Mouse (Mus musculus) thymus, adult 2 months (tissue): ENCODE results near the gene Anks1.

Source experiments
- CTCF ChIP-seq: fragments of 200-500 bp; IDR thresholded peaks from 2 replicates; pipeline ENCODE4 v1.5.1; 2012; ENCODE audit warnings: mild to moderate bottlenecking, control low read depth, low read length, moderate library complexity, borderline replicate concordance; ENCODE audit not compliant: control insufficient read depth, poor library complexity, insufficient read depth; ENCODE audit errors: extremely low read depth
- POLR2A ChIP-seq: fragments of 200-500 bp; IDR thresholded peaks from 2 replicates; pipeline ENCODE4 v1.6.1; 2012; ENCODE audit warnings: mild to moderate bottlenecking, low read length, control low read depth, moderate library complexity; ENCODE audit not compliant: control insufficient read depth, poor library complexity, insufficient read depth; ENCODE audit errors: extremely low read depth

- TF ChIP-seq CTCF (no peak), POLR2A (no peak)
These were observed 5.6 kb downstream of the Anks1 start for GRCm38 (mm10) chr17:27914742-27915141.
